Mouse (Mus musculus): ENCODE data around the gene Camkmt. TPM values are rescaled to one million over a fixed set of nuclear protein-coding genes. Genes with fewer than 3 reads are reported as not detected.

Gene Camkmt
- polyA plus RNA-seq, 1 experiment, result 4.8 TPM

DNA sequence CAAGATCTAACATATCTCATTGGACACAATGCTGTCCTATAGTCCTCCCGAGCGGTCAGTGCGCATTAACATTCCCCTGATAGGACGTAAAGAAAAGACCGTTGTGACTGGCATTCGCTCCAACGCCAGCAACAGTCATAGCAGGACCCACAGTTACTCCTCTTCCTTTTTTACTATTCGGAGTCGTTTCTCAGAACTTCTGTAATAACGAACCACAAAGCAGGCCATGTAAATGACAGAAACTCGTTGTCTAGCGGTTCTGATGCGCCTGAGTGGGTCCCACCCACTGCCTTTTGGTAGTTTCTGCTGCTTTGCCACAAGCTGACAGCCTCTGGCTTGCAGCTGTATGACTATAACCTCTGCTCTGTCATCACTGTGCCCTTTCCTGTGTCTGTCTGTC, 253.1 kb downstream of the Camkmt start:
- TF ChIP-seq POLR2A (IDR thresholded peaks at IDR 0.05; ENCODE audit: low read depth, low read length) (no peak), CTCF (IDR thresholded peaks at IDR 0.05; ENCODE audit: borderline replicate concordance, insufficient read depth, low read length) (no peak)
- no peak overlapping the region for H3K27ac ChIP-seq (ENCODE audit: insufficient read depth, low read length)
- no peak overlapping the region for H3K4me3 ChIP-seq (ENCODE audit: insufficient read depth, low read length)
- H3K4me1 ChIP-seq (ENCODE audit: control insufficient read depth, insufficient read depth, low read length), result no peaks in the 10 kb centered on the region

DNA sequence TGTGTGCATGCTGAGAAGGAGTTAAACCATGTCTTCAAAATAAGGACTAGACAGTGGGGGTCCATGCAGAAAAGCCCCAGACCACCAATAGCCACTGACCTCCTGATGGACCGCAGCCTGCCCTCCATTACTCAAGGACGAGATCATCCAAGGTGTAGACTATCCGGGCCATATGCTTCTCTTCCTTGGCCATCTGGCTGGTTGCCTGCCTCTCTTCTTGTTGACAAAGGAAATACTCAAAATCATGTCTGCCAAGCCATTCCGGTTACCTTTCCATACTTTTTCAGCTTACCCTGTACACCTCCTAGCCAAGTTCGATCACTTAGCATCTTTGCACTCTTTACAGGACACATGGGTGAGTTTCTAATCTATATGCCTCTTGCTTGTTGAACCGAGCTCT, 256.3 kb downstream of the Camkmt start:
- H3K4me1 ChIP-seq (ENCODE audit: control insufficient read depth, insufficient read depth, low read length), result no peaks in the 10 kb centered on the region
- no peak overlapping the region for H3K4me3 ChIP-seq (ENCODE audit: insufficient read depth, low read length)
- H3K27ac ChIP-seq (ENCODE audit: insufficient read depth, low read length), result no peak overlapping the region
- TF ChIP-seq CTCF (IDR thresholded peaks at IDR 0.05; ENCODE audit: borderline replicate concordance, insufficient read depth, low read length) (no peak), POLR2A (IDR thresholded peaks at IDR 0.05; ENCODE audit: low read depth, low read length) (no peak)

DNA sequence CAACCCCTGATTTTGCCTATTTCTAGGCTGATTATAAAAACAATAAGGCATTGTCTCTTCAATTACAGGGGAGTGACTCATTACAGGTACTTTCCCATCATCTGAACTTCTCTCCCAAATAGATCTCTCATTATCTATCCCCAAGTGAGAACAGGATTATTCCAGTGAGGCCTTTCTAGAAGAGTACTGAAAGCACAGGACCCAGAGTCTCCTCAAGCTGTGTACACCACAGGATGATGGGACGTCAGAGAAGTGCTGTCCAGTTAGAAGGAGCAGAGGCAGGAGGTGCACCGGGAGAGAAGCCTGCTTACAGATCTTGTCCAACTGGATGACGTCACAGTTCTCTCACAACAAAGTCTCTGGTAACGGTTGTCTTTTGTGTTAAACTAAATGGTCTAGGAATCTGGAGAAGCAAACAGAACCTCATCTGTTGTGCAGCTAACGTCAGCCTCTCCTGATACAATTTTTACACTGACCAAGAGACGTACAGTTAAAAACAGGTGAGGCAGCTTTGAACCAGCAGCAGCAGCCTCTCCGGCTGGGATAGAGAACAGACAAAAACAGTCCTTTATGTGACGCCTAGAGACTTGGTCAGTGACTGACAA, 259.1 kb downstream of the Camkmt start:
- no peak for TF ChIP-seq POLR2A (IDR thresholded peaks at IDR 0.05; ENCODE audit: low read depth, low read length)

DNA sequence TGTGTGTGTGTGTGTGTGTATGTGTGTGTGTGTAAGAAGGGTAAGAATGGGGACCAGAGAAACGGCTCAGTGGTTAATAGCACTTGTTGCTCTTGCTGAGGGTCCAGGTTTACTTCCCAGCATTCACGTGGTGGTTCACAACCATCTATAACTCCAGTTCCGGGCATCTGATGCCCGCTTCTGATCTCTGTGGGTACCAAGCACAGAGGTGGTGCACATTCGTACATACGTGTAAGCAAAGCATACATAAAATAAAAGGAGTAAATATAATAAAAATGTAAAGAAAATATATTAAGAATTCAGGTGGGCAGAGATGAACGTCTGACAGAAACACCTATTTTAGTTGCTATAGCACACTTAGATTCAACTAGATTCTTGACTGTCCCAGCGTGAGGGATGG, 260.9 kb downstream of the Camkmt start:
- Histone ChIP-seq H3K4me1 (ENCODE audit: control insufficient read depth, insufficient read depth, low read length) (no peaks in the 10 kb centered on the region), H3K4me3 (ENCODE audit: insufficient read depth, low read length) (no peak overlapping the region), H3K27ac (ENCODE audit: insufficient read depth, low read length) (no peak overlapping the region)
- no peak for TF ChIP-seq POLR2A (IDR thresholded peaks at IDR 0.05; ENCODE audit: low read depth, low read length)

More for the DNA sequence above, 259.1 kb downstream of the Camkmt start:
- no peak overlapping the region for H3K27ac ChIP-seq (ENCODE audit: insufficient read depth, low read length)
- no peaks in the 10 kb centered on the region for H3K4me1 ChIP-seq (ENCODE audit: control insufficient read depth, insufficient read depth, low read length)
- H3K4me3 ChIP-seq (ENCODE audit: insufficient read depth, low read length), result no peak overlapping the region

DNA sequence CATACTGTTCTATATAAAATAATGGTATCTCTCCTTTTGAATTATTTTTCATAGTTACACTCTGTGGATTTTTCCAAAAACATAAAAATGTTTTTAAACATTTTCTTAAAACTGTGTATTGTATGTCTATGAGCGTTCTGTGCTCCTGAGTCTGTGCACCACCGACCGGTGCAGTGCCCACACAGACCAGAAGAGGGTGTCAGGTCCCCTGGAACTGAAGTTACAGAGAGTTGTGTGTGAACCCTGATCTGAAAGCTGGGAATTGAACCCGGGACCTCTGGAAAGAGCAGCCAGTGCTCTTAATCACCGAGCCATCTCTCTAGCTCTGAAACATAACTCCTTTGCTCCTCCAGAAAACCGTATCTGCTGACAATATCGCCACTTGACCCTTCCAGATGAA, 262.4 kb downstream of the Camkmt start:
- H3K27ac ChIP-seq (ENCODE audit: insufficient read depth, low read length), result no peak overlapping the region
- TF ChIP-seq CTCF (IDR thresholded peaks at IDR 0.05; ENCODE audit: borderline replicate concordance, insufficient read depth, low read length) (no peak), POLR2A (IDR thresholded peaks at IDR 0.05; ENCODE audit: low read depth, low read length) (no peak)
- H3K4me3 ChIP-seq (ENCODE audit: insufficient read depth, low read length), result no peak overlapping the region
- H3K4me1 ChIP-seq (ENCODE audit: control insufficient read depth, insufficient read depth, low read length), result no peaks in the 10 kb centered on the region

DNA sequence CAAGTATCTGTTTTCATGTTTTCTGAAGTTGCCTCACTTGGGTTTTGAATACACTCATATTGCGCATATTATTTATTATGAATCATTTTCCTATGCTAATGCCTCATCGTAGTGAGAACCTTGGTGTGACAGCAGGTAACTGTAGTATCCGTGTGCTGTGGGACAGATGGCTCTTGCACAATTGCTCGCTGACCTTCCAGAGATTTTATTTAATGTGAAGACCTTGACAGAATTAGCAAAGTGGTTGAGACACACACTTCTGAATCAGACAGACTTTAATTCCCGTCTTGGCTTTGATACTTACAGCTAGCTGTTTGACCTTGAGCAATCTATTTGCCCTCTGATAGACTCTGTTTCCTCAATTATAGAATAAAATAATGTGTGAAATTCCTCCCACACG, 262.8 kb downstream of the Camkmt start:
- no peak overlapping the region for H3K4me3 ChIP-seq (ENCODE audit: insufficient read depth, low read length)
- no peak overlapping the region for H3K27ac ChIP-seq (ENCODE audit: insufficient read depth, low read length)
- H3K4me1 ChIP-seq (ENCODE audit: control insufficient read depth, insufficient read depth, low read length), result no peaks in the 10 kb centered on the region
- TF ChIP-seq POLR2A (IDR thresholded peaks at IDR 0.05; ENCODE audit: low read depth, low read length) (no peak), CTCF (IDR thresholded peaks at IDR 0.05; ENCODE audit: borderline replicate concordance, insufficient read depth, low read length) (no peak)

DNA sequence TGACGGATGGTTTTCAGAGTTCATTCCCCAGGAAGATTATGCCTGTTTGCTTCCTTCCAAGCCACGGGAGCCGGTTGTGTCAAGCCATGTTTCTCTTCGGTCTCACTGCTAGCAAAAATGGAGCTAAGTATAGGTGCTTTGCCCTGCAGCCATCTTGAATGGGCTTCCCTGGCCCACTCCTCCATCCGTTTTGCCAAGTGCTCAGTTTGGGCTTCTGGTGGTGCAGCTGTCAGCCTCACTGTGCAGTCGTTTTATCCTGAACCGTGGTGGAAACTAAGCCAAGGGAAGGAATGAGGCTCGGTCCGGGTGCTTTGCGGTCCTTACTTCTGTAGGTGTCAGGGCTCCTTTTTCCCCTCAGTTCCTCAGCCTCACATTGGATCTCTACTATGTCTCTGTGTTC, 263.3 kb downstream of the Camkmt start:
- TF ChIP-seq POLR2A (IDR thresholded peaks at IDR 0.05; ENCODE audit: low read depth, low read length) (no peak), CTCF (IDR thresholded peaks at IDR 0.05; ENCODE audit: borderline replicate concordance, insufficient read depth, low read length) (no peak)
- Histone ChIP-seq H3K27ac (ENCODE audit: insufficient read depth, low read length) (no peak overlapping the region), H3K4me3 (ENCODE audit: insufficient read depth, low read length) (no peak overlapping the region), H3K4me1 (ENCODE audit: control insufficient read depth, insufficient read depth, low read length) (no peaks in the 10 kb centered on the region)

DNA sequence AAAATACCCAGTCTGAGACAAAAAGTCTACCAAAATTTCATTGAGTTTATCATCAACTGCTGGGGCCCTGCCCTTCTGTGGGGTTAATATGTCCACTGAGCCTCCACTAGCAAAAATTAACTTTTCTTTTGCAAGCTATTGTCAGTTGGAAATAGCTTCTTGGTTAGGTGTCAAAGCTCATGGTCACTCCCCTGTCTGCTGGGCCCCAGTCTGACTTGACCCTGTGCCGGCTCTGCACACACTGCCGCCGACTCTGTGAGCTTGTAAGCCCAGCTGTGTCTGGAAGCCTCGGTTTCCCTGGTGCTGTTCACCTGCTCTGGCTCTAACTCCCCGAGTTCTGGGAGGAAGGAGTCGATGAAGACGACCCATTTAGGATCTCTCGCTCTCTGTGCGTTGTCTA, 265.0 kb downstream of the Camkmt start:
- TF ChIP-seq POLR2A (IDR thresholded peaks at IDR 0.05; ENCODE audit: low read depth, low read length) (no peak), CTCF (IDR thresholded peaks at IDR 0.05; ENCODE audit: borderline replicate concordance, insufficient read depth, low read length) (no peak)
- Histone ChIP-seq H3K4me1 (ENCODE audit: control insufficient read depth, insufficient read depth, low read length) (no peaks in the 10 kb centered on the region), H3K27ac (ENCODE audit: insufficient read depth, low read length) (no peak overlapping the region), H3K4me3 (ENCODE audit: insufficient read depth, low read length) (no peak overlapping the region)

DNA sequence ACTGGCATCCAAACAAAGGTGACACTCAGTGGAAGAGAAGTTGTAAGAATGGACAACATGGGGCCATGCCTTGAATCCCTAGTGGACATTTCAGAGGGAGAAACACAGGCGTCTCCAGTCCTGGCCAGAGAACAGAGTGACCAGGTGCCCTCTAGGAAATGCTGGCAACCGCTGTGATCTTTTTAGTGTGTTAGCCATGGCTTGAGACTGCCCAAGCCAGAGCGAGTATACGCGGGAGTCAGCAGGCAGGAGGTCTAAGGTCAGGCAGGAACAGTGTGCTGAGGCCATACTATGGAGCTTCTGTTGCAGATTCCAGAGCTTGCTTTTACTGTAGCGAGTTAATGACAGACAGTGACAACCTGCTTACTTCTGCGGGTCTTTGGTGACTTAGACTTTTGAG, 270.7 kb downstream of the Camkmt start:
- H3K27ac ChIP-seq (ENCODE audit: insufficient read depth, low read length), result no peak overlapping the region
- no peaks in the 10 kb centered on the region for H3K4me1 ChIP-seq (ENCODE audit: control insufficient read depth, insufficient read depth, low read length)
- TF ChIP-seq CTCF (IDR thresholded peaks at IDR 0.05; ENCODE audit: borderline replicate concordance, insufficient read depth, low read length) (no peak), POLR2A (IDR thresholded peaks at IDR 0.05; ENCODE audit: low read depth, low read length) (no peak)
- H3K4me3 ChIP-seq (ENCODE audit: insufficient read depth, low read length), result no peak overlapping the region

DNA sequence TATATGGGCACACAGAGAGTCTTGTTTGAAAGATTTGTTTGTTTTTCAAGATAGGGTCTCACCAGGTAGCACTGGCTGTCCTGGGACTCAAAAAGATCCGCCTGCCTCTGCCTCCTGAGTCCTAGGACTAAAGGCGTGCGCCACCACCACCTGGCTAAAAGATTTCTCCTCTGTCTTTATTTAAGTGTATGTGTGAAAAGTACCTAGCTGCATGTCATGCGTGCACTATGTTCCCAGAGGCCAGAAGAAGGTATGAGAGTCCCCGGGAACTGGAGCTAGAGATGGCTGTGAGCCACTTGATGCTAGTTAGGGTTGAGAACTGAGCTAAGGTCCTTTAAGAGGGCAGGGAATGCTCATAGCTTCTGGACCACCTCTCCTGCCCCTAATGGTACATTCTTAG, 277.0 kb downstream of the Camkmt start:
- Histone ChIP-seq H3K27ac (ENCODE audit: insufficient read depth, low read length) (no peak overlapping the region), H3K4me3 (ENCODE audit: insufficient read depth, low read length) (no peak overlapping the region), H3K4me1 (ENCODE audit: control insufficient read depth, insufficient read depth, low read length) (no peaks in the 10 kb centered on the region)
- TF ChIP-seq POLR2A (IDR thresholded peaks at IDR 0.05; ENCODE audit: low read depth, low read length) (no peak), CTCF (IDR thresholded peaks at IDR 0.05; ENCODE audit: borderline replicate concordance, insufficient read depth, low read length) (no peak)

DNA sequence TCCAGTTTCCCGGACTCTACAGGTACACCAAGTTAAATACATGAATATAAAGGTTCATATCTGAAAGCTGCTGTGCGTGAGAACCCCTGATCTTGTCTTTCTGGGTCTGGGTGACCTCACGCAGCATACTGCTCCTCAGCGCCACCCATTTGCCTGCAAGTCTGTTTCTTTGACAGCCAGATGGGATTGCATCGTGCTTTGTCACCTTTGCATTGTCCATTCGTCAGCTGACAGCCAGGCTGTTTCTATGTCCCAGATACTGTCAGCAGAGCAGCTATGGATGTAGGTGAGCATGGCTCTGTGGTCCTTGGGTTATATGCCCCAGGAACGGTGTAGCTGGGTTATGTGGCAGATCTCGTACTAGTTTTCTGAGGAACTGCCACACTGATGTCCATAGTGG, 278.4 kb downstream of the Camkmt start:
- Histone ChIP-seq H3K4me1 (ENCODE audit: control insufficient read depth, insufficient read depth, low read length) (no peaks in the 10 kb centered on the region), H3K27ac (ENCODE audit: insufficient read depth, low read length) (no peak overlapping the region), H3K4me3 (ENCODE audit: insufficient read depth, low read length) (no peak overlapping the region)
- TF ChIP-seq POLR2A (IDR thresholded peaks at IDR 0.05; ENCODE audit: low read depth, low read length) (no peak), CTCF (IDR thresholded peaks at IDR 0.05; ENCODE audit: borderline replicate concordance, insufficient read depth, low read length) (no peak)

Measured in embryonic fibroblast, embryonic 13.5 days (primary cell).